Mouse (Mus musculus) adrenal gland, postnatal 10 days (tissue): Measurements from ENCODE around the gene Vmn1r54. TPM values are rescaled to one million over a fixed set of nuclear protein-coding genes. Genes with fewer than 3 reads are reported as not detected.
"Not testable (repeated sequence)": the region's sequence is repeated elsewhere in the genome, so short reads cannot be mapped to it uniquely, and the experiment has no call there.

Experiments
- DNase-seq: peaks from one replicate; pipeline ENCODE4 v3.0.0; 2021; ENCODE audit warnings: mixed read lengths
- long read RNA-seq, 2 experiments: library from polyadenylated mRNA; stranded (forward); transcript quantifications; one replicate each; pipeline ENCODE4 v2.0.0; 2021
- total RNA-seq, 2 experiments: library from RNA; stranded (reverse); gene quantifications; 2 replicates each; pipeline ENCODE4 v1.2.3; 2021

The Vmn1r54 gene
- total RNA-seq = not detected
- long read RNA-seq, experiment 1 = 0 reads
- long read RNA-seq, experiment 2 = 0 reads

DNA sequence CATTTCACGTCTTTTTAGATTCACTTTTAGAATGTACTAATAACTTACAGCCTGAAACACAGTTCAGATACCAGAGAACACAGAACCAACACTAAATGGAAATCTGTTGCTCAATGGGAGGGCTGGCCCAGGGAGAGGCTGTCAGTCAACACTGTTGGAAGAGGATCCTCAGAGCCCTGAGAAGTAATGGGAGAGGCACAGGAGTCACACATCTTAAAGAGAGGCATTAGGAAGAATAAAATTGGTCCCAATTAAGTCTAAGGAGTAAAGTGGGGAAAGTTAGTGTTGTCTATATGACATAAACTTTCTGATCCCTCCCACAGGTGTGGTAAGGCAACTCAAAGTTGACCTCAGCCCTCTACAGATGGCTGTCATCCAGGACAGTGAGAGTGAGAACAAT lies at the start of gene Vmn1r54:
TSS of gene Vmn1r54 (plus strand) at position 301 of the 400 bp plus-strand sequence.
- DNase-seq = no peak

DNA sequence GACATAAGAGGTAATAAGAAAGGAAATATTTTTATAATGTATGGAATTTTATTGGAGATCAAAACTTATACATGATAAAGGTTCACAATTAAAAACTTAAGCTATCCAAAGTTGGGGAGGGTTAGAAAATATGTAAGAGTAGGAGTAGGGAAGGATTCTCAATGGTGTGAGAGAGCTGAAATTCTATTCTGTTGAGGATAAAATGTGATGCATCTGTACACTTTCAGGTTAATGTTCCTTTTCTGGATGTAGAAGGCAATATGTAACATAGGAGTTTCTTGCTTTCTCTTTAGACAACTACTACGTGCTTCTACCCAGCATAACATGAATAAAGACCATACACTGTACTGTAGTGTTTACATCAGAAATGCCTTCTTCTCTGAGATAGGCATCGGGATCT lies 43.6 kb upstream of the Vmn1r54 start, which contains the start of gene V1ra8:
TSS of gene V1ra8 (plus strand) at position 301 of the 400 bp plus-strand sequence.
- DNase-seq = not testable (repeated sequence)

DNA sequence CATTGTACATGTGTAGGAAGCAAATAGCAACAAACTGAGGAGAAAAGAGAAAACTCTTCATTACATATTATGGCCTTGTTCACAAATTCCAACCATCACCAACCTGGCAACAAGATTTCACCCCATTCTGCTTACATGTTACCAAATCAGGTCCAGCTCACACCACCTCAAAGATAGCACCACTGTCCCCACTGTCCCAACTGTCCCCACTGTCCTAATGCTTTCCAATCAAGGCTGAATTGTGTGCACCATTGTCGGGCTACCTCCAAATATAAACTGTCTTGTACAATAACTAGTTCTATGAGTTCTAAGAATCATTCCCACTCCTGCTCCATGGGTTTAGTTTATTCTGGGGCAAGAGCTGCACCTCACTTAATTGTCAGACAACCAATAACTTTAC lies 21.8 kb upstream of the Vmn1r54 start, which contains the start of gene Vmn1r53:
TSS of gene Vmn1r53 (minus strand) at position 101 of the 400 bp plus-strand sequence.
- no peak for DNase-seq

- not testable (repeated sequence) for DNase-seq
These were observed 14.0 kb upstream of the Vmn1r54 start for GRCm38 (mm10) chr6:90232114-90232513.

DNA sequence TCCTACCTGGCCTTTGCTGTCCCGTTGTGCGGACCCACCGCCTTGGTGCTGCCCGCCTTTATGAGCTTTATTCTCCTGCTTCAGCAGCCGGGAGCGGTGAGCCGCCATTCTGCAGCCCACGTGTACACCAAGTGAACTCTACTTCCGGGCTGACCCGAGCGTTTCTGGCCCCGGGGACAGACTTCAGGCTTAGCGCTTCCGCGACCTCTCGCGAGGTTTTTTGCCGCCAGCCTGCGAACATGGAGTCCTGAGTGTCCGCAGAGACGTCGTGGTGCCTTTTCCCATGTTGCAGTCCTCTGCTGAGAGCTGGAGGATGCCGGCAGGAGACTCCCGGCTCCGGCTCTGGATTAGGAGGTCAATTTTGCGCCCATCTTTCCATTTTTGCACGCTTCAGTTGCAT lies 13.4 kb upstream of the Vmn1r54 start:
- DNase-seq = no peak

GRCm38 (mm10) chr6:90244019-90244418 lies 2.1 kb upstream of the Vmn1r54 start:
- DNase-seq = no peak

- DNase-seq = peak; percentile 28
These were observed 42.2 kb downstream of the Vmn1r54 start for GRCm38 (mm10) chr6:90288265-90288664.

DNA sequence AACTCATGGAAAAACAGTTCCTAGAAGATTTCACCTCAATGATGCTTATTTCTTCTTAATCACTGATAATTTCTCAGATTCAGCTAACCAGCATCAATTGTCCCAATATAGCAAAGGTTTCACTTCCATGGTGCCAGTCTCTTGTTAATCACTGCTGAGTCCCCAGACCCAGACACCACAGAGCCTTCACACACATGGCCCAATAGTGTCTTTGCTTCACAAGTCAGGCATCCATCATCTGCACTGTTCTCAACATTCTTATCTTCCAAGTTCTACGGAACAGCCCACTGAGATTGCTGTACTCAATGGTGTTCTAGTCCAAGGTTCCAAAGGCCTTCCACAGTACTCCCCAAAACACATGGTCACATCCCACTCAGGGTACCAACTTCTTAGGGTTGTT lies 54.8 kb downstream of the Vmn1r54 start, which contains the start of gene BC048671:
TSS of gene BC048671 (plus strand) at position 301 of the 400 bp plus-strand sequence.
- DNase-seq = no peak

GRCm38 (mm10) chr6:90306315-90306975 lies 60.3 kb downstream of the Vmn1r54 start:
- no peak for DNase-seq

DNA sequence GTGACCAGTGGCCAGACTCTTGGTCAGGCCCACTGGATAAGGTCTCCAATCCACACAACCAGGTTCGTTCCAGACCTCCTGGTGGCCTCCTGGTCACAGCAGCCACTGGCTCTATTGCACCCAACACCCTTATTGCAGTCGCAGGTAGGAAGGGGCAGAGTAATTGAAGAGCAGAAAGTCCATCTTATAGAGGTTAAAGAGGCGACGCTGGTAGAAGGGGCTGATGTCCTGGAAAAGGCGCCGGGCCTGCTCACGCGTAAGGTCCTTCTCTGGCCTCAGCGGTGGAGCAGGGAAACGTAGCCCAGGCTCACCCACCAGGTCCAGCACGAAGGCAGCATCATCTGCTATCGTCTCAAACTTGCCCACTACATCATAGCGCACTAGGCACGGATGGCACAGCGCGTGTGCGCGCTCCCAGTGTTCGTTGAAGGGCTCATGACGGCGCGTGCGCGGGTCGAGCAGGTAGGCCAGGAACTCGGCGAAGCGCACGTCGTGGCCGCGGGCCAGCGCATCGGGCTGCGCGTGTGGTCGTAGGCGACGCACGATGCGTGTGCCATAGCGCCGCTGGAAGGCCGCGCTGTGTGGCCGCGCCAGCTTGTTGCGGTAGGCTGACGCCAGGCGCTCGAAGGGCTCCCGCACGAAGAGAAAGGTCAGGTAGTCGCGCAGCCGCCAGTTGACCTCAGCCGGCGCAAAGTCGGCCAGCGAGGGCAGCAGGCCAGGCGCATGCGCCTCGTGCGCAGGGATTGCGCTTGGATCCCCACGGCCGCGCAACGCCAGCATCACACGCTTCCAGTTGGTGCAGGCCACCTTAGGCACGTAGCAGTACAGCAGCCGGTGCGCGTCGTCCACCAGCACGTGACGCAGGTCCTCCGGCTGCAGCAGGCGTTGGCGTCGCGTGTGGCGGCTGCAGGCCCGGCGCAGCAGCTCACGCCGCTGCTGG lies 63.0 kb downstream of the Vmn1r54 start:
- no peak for DNase-seq

GRCm38 (mm10) chr6:90315961-90316360 lies 69.9 kb downstream of the Vmn1r54 start:
- DNase-seq = no peak

GRCm38 (mm10) chr6:90317510-90318258 lies 71.6 kb downstream of the Vmn1r54 start:
- DNase-seq = no peak

DNA sequence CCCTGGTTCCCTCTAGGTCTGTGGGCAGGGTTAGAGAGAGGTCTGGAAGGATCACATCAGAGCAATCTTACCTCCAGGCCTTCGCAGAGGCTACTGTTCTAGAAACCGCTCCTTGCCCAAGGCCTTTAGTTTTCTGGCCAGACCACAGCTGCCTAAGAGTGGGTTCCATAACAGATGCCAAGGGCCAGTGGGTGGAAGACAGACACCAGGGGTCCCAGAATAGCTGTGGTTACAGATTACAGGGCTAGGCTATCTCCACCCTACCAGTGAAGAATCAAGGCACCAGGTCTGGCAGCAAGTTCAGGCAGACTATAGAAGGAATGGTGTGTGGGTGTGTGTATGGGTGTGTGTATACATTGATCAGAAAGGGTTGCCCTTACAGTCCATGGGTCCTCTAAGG lies 72.9 kb downstream of the Vmn1r54 start:
- DNase-seq = no peak

- no peak for DNase-seq
These were observed 73.5 kb downstream of the Vmn1r54 start for GRCm38 (mm10) chr6:90319475-90320191.

DNA sequence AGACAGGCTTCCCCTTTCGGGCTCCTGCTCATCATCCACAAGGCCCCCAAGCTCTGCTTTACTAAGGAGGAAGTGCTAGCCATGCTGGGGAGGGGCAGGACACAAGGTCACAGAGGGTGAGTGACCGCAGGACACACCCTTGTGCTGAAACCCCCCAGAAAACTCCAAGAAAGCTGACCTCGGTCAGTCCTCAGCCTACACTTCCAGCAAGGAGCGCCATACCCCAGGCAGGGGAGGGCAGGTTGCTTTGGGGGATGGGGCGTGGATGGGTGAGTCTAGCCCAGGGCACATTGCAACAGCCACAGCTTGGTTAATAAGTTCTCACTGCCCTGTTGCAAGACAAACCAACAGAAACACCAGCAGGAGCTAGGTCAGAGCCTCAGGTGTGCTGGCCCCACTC lies 74.3 kb downstream of the Vmn1r54 start:
- no peak for DNase-seq

Other genes with a start within 250 kb of the Vmn1r54 start
- gene Vmn1r47, start 230.2 kb upstream of the Vmn1r54 start, total RNA-seq = not detected
- gene Vmn1r48, start 209.5 kb upstream of the Vmn1r54 start, total RNA-seq = not detected
- gene Vmn1r49, start 167.8 kb upstream of the Vmn1r54 start, total RNA-seq = not detected
- not detected for gene Vmn1r50, start 144.9 kb upstream of the Vmn1r54 start, total RNA-seq
- gene Vmn1r51, start 123.7 kb upstream of the Vmn1r54 start, total RNA-seq = not detected
- not detected for gene Vmn1r52, start 71.5 kb upstream of the Vmn1r54 start, total RNA-seq
- not detected for gene V1ra8, start 43.5 kb upstream of the Vmn1r54 start, total RNA-seq
- gene Vmn1r53, start 21.9 kb upstream of the Vmn1r54 start, total RNA-seq = not detected
- gene BC048671, start 54.9 kb downstream of the Vmn1r54 start, total RNA-seq = not detected
- 1 to 10 TPM in 1 of 2 experiments, under 1 TPM in 1; 0.88 to 1.7 TPM for gene Chst13, start 78.9 kb downstream of the Vmn1r54 start, total RNA-seq
- gene Uroc1, start 87.0 kb downstream of the Vmn1r54 start, total RNA-seq = 10 to 100 TPM; 14.8 to 37.5 TPM
- gene Zxdc, start 123.2 kb downstream of the Vmn1r54 start, total RNA-seq = 10 to 100 TPM; 17.6 to 18.7 TPM
- gene Cfap100, start 182.5 kb downstream of the Vmn1r54 start, total RNA-seq = under 1 TPM; 0.58 to 0.90 TPM
- gene Klf15, start 216.3 kb downstream of the Vmn1r54 start, total RNA-seq = 10 to 100 TPM; 14.8 to 42.1 TPM
- 10 to 100 TPM; 51.9 to 95.0 TPM for gene Aldh1l1, start 240.1 kb downstream of the Vmn1r54 start, total RNA-seq